In the genomic region with DNA sequence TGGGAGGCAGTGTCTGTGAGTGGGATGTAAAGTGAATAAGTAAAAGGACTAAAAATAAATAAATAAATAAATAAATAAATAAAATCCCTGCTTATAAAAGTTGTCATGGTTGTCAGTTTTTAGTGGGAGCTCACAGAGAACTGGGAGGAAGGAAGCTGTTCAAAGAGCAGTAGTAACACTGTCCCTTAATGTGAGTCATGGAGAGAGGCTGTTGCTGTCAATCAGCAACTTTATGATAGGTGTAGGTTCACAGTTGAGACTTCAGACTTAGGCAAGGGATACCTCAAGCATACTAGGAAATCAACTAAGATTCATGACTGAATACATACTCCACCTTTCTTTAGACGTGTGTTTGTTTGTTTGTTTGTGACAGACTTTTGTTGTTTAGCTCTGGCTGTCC, we compare ENCODE assay signal across 34 mouse cellular contexts.
"Had no signal": no experiment of that assay in that cellular context is flagged by ENCODE, and none has a peak within 500 bp of the region (broad histone marks: within the 10 kb centered on the region; RNA-seq: fewer than 3 reads in every experiment).

No protein-coding gene starts in this region.

- H3K27me3 ChIP-seq: heart, embryonic 12.5 days; heart, embryonic 13.5 days; heart, embryonic 15.5 days; hindbrain, embryonic 12.5 days; hindbrain, embryonic 13.5 days; hindbrain, embryonic 15.5 days; intestine, embryonic 15.5 days; kidney, embryonic 15.5 days had no signal

- H3K4me3 ChIP-seq: heart, embryonic 10.5 days; heart, embryonic 12.5 days; heart, embryonic 13.5 days; heart, embryonic 15.5 days; hindbrain, embryonic 10.5 days; hindbrain, embryonic 12.5 days; hindbrain, embryonic 13.5 days; hindbrain, embryonic 15.5 days; intestine, embryonic 15.5 days; kidney, embryonic 15.5 days; layer of hippocampus, adult 2 months had no signal

- H3K4me2 ChIP-seq: heart, embryonic 11.5 days; heart, embryonic 12.5 days; heart, embryonic 13.5 days; heart, embryonic 15.5 days; hindbrain, embryonic 12.5 days; hindbrain, embryonic 13.5 days; hindbrain, embryonic 14.5 days; hindbrain, embryonic 15.5 days; intestine, embryonic 15.5 days; kidney, embryonic 15.5 days had no signal

- H3K36me3 ChIP-seq: heart, embryonic 10.5 days; heart, embryonic 12.5 days; heart, embryonic 13.5 days; heart, embryonic 15.5 days; hindbrain, embryonic 10.5 days; hindbrain, embryonic 12.5 days; hindbrain, embryonic 13.5 days; hindbrain, embryonic 15.5 days; intestine, embryonic 15.5 days; kidney, embryonic 15.5 days had no signal

- DNase-seq: heart, postnatal 10 days; heart, postnatal 14 days; heart, postnatal 36 days; heart, postnatal 4 days; kidney, adult 11 months; kidney, adult 18-20 months; kidney, adult 2 months; kidney, adult 8-10 months; kidney, adult 9 months; kidney, postnatal 10 days; kidney, postnatal 14 days; kidney, postnatal 25 days; kidney, postnatal 36 days; kidney, postnatal 4 days; layer of hippocampus, adult 9-11 months; layer of hippocampus, postnatal 36 days had no signal

- ATAC-seq: hindbrain, embryonic 16.5 days; hindbrain, postnatal 0 days; inflammation-experienced regulatory T-cells, adult 6 months; intestine, embryonic 15.5 days; intestine, embryonic 16.5 days; intestine, postnatal 0 days had no signal
